Mouse (Mus musculus) heart, postnatal 14 days (tissue): ENCODE results near the gene Gm14862. TPM values are rescaled to one million over a fixed set of nuclear protein-coding genes. Genes with fewer than 3 reads are reported as not detected.

ENCODE experiments used
- DNase-seq, 2 experiments: peaks; one replicate each; pipeline ENCODE4 v3.0.0; 2021 to 2022
- intact Hi-C: fragments of 180-260 bp; cut with DNase I; formaldehyde crosslinking; loops from one replicate; pipeline ENCODE4 v1.15.1; 2025
- total RNA-seq, 2 experiments: library from RNA; stranded (reverse); gene quantifications; 2 replicates each; pipeline ENCODE4 v1.2.3; 2021

Gene Gm14862
- total RNA-seq, 2 experiments from 2014 or later, result not detected

DNA sequence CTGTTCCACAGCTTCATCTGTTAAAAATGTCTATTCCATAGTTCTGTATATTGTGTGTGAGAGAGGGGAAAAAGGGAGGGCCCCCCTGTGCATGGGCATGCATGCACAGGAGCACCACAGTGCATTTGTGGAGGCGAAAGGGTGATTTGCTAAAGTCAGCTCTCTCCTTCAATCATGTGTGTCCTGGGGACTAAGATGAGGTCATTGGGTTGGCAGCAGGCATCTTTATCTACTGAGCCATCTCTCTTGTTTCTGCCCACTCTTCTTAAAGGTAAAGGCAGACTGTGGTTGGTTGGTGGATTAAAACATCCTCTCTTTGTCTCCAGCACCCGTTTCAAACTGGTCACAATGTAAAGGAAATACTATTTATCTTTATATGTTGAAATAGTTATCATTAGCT lies 29.6 kb downstream of the Gm14862 start:
- intact Hi-C loops, result no loop called here
- no peak for DNase-seq

- peak; percentile 3 to 36 for DNase-seq
- intact Hi-C loops, result no loop called here
Observed at GRCm38 (mm10) chrX:9222412-9223221, 34.1 kb downstream of the Gm14862 start.

GRCm38 (mm10) chrX:9221736-9222135 lies 35.0 kb downstream of the Gm14862 start:
- DNase-seq, result no peak
- intact Hi-C loops, result no loop called here

DNA sequence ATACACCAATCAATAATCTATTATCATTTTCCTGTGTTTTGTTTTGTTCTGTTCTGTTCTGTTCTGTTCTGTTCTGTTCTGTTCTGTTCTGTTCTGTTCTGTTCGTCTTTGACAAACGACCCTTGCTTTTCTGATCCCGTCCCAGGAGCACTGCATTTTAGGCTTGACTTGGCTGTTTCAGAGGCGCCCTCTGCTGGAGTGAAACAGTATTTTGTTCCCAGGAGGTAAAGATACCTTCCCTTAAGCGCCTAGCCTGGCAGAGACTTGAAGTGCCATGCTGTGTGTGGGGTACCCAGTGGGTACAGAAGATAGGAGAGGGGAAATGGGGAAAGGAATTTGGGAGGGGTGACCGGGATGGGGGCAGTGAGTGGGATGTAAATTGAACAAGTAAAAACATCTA lies 35.5 kb downstream of the Gm14862 start:
- peak; percentile 49 to 62 for DNase-seq
- intact Hi-C loops, result no loop called here

DNA sequence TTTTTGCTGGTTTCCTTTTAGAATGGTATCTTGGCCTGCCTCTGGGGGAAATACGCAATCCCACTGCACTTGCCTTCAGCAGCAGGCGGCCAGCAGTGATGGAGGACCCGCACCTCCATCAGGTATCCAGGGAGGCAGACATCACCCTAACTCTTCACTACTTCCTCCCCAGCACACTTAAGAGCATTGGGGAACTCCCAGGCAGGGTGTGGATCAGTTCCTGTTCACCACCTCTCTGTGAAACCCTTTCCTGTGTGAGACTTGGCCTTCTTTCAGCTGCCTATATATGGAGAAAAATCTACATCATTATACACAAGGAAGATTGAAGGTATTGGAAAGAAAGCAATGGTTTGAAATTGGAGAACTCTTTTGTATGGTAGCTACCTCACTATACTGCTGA lies 37.1 kb downstream of the Gm14862 start:
- no peak for DNase-seq
- intact Hi-C loops, result loop anchor here (5.0 kb wide), 1 partner anchor 92 kb away; no protein-coding TSS in a partner anchor

DNA sequence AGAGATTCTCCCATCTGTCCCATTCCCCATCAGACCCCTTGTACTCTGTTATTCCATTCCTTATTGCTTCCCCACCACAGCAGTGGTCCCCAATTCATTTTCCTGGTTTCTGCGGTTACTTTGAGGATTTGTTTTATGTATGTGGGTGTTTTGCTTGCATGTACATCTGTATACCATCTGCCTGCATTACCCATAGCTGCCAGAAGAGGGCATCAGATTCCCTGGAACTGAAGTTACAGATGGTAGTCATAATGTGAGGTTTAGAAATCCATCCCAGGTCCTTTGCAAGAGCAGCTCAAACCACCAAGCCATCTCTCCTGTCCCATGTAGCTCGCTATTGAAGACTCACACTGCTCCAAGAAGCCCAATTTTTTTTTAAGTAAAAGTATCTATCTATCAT lies 40.5 kb downstream of the Gm14862 start:
- DNase-seq, result no peak
- intact Hi-C loops, result loop anchor here (5.0 kb wide), 1 partner anchor 89 kb away; no protein-coding TSS in a partner anchor

DNA sequence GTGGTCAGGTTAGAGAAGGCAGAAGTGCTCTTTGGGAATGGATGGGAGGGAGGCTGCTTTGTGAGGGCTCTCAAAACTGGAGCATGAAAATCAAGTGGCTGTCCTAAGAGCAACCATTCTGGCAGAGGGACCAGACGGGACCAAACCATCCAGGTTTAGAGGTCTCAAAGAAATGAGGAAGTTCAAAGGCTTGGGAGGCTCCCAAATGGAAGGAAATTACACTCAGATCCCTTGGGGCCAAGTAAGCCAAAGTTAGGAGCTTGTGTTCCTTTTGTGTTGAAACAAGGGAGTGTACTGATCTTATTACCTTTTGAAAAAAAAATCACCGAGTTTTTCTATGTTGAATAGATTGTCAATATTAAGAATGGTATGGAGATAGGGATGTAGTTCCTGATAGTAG lies 51.6 kb downstream of the Gm14862 start:
- no peak for DNase-seq
- intact Hi-C loops, result no loop called here

- intact Hi-C loops, result no loop called here
- DNase-seq, result peak in 1 of 2 experiments; percentile 14
Observed at GRCm38 (mm10) chrX:9202781-9203405, 53.8 kb downstream of the Gm14862 start.

GRCm38 (mm10) chrX:9201954-9202353 lies 54.7 kb downstream of the Gm14862 start:
- no peak for DNase-seq
- intact Hi-C loops, result no loop called here

Other genes with a start within 250 kb of the Gm14862 start
- not detected for gene Fthl17e, start 223.4 kb downstream of the Gm14862 start, total RNA-seq
- gene Fthl17f, start 193.9 kb downstream of the Gm14862 start, total RNA-seq, result not detected
- not detected for gene 4930402K13Rik, start 152.3 kb downstream of the Gm14862 start, total RNA-seq
- 1 to 10 TPM; 4.0 to 4.1 TPM for gene Lancl3, start 57.0 kb downstream of the Gm14862 start, total RNA-seq
- gene Xk, start 15.9 kb upstream of the Gm14862 start, total RNA-seq, result 1 to 10 TPM; 4.1 to 6.1 TPM
- under 1 TPM in 1 of 2 experiments, not detected in 1; 0.76 TPM for gene H2al1m, start 26.9 kb upstream of the Gm14862 start, total RNA-seq
- gene H2al1k, start 93.7 kb upstream of the Gm14862 start, total RNA-seq, result not detected
- gene Cybb, start 230.9 kb upstream of the Gm14862 start, total RNA-seq, result 1 to 10 TPM; 5.9 to 6.9 TPM